Mouse (Mus musculus): ENCODE results near the gene Gm49361. TPM values are rescaled to one million over a fixed set of nuclear protein-coding genes. Genes with fewer than 3 reads are reported as not detected.
"Not testable (repeated sequence)": the region's sequence is repeated elsewhere in the genome, so short reads cannot be mapped to it uniquely, and the experiment has no call there.

Gm49361 gene
- total RNA-seq (2017) = not detected in 2 replicates

DNA sequence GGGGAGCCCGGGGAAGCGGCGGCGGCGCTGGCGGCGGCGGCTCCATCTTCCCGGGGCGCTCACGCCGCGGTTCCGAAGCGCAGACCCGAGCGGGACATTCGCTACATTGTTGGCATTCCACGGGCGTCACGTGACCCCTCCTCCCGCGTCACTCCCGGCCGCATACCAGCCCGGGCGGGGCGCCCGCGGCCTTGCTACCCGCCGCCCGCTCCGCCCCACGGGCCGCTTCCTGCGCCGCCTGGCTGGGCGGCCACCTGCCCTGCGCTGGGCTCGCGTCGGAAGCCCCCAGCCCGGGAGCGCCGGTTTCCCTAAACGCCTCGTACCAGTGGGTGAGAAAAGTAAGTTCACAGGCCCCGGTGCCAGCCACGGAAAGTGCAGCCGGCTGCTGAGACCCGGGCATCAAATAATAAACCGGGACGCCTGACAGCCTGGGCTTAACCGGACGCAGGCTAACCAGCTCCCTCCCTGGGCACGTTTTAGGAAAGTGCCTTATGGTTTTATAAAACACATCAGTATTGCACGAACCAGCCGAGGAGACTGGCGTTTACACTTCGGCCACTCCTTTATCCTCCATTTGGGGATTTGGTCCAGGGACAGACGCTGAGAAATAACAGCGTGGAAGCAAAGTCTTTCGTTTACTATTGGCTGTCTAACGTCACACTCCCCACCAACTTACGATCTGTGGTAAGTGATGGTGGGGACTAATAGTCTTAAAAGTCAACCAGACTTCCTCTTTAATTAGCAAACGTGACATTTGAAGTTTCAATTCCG lies at the start of gene Gm49361:
TSS of gene Gm49361 (minus strand) at position 103 of the 771 bp plus-strand sequence.
- ATAC-seq (ENCODE audit: extremely low read depth, insufficient number of reproducible peaks, low FRiP score, poor library complexity, severe bottlenecking) = peak; percentile 76

DNA sequence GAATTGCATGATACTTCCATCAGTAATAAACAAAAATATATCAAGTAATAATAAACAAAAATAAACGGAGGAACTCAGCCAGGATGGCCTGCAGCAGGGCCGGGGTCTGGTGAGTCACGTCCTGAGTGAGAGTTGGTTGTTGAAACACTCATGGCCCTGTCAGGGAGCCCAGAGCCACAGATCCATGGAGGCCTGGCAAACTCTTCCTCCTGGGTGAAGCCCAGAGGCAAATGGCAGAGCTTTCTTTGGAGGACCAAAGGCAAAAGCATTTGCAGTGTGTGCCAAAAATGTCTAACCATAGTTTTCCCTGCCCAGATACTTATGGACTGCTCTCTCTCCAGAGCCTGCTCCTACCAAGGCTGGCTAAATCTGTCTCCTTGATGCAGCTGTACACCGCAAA lies 45.3 kb upstream of the Gm49361 start:
- ATAC-seq (ENCODE audit: extremely low read depth, insufficient number of reproducible peaks, low FRiP score, poor library complexity, severe bottlenecking) = no peak

DNA sequence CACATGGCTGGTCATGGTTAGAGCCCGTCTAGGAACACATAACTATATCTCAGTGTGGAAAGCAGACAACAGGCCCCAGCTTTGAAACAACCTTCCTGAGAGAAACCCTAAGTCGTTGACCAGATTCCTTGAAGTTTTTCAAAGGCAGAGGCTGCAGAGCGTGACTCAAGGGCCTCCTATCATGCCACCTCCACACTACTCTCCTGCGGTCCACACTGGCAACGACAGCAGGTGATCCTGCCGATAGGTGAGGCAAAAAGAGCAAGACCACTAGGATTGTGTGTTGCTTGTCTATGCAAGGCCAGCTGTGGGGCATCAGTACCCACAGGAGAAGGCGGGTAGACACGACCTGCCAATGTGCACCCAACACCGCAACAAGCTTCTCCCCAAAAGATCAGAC lies 43.9 kb upstream of the Gm49361 start:
- ATAC-seq (ENCODE audit: extremely low read depth, insufficient number of reproducible peaks, low FRiP score, poor library complexity, severe bottlenecking) = no peak

DNA sequence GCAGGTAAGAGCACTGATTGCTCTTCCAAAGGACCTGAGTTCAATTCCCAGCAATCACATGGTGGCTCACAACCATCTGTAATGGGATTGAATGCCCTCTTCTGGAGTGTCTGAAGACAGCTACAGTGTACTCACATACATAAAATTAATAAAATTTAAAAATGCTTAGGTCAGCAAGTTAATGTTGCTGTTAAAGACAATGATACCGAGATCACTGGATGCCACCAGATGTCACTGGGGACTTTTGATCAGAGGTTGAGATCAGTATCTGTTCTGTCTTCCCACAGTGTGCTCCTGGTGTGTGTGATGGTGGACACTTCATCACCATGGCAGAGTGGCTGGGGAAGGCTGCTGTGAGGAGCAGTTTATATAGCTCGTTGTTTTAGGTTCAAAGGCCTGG lies 43.4 kb upstream of the Gm49361 start:
- ATAC-seq (ENCODE audit: extremely low read depth, insufficient number of reproducible peaks, low FRiP score, poor library complexity, severe bottlenecking) = no peak

DNA sequence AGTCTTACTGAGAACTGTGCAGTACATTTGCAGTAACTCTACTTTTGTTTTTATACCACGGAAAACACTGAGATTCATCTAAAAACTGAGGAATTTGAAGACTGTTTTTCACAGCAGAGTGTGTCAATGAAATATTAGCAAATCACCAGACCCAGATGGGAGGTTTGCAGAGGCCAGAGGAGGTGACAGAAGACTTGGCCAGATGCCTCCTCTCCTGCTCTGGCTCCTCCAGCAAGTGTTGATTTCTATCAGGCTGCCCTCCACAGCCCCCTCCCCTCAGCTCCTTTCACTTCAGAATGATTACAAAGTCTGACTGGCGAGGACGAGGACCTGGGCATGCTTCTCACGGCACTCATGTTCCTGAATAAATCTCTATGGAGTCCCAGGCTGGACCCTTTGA lies 41.5 kb upstream of the Gm49361 start:
- ATAC-seq (ENCODE audit: extremely low read depth, insufficient number of reproducible peaks, low FRiP score, poor library complexity, severe bottlenecking) = no peak

DNA sequence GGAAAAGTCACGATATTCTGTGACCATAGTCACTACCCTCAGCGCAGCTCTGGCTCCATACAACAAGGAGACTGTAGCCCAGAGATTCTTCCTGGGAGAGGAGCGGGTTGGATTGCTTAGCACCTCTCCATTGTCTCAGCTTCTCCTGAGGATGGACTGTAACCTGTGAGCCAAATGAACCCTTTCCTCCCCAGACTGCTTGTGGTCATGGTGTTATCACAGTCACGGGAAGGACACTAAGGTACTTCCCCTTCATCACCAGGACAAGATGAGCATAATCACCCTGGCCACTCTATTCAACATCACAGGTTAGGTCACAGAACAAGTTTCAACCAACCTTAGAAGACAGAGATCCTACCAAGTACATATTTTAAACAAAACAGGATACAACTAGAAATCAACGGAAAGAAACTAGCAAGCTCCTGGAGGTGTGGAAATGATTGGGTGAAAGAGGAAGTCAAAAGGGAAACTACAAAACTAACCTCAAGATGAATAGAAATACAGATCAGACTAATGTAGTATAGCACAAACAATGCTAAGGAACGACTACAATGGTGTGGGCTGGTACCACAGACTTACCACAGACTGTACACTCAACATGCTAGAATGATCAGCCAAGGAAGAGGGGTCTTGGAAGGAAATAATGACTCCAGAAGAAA lies 26.4 kb upstream of the Gm49361 start:
- ATAC-seq (ENCODE audit: extremely low read depth, insufficient number of reproducible peaks, low FRiP score, poor library complexity, severe bottlenecking) = peak; percentile 75

DNA sequence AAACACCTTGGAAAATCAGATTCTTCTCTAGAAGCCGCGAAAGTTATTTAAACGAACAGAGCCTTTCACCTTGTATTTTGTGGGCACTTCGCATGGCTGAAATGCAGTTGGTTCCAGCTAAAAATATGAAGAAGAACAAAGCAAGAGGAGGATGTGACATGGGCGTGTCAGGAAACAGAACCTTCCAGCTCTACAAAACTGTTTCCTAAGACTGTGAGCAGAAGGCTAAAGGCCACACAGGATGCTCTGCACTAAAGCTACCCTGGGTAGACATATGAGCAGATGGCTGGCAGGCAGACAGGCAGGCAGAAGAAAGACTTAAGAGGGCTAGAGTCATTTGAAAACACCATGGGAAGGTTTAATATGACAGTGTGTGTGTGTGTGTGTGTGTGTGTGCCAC lies 23.2 kb upstream of the Gm49361 start:
- peak; percentile 37; the same call in 1 of the 2 replicates for ATAC-seq (ENCODE audit: extremely low read depth, insufficient number of reproducible peaks, low FRiP score, poor library complexity, severe bottlenecking)

DNA sequence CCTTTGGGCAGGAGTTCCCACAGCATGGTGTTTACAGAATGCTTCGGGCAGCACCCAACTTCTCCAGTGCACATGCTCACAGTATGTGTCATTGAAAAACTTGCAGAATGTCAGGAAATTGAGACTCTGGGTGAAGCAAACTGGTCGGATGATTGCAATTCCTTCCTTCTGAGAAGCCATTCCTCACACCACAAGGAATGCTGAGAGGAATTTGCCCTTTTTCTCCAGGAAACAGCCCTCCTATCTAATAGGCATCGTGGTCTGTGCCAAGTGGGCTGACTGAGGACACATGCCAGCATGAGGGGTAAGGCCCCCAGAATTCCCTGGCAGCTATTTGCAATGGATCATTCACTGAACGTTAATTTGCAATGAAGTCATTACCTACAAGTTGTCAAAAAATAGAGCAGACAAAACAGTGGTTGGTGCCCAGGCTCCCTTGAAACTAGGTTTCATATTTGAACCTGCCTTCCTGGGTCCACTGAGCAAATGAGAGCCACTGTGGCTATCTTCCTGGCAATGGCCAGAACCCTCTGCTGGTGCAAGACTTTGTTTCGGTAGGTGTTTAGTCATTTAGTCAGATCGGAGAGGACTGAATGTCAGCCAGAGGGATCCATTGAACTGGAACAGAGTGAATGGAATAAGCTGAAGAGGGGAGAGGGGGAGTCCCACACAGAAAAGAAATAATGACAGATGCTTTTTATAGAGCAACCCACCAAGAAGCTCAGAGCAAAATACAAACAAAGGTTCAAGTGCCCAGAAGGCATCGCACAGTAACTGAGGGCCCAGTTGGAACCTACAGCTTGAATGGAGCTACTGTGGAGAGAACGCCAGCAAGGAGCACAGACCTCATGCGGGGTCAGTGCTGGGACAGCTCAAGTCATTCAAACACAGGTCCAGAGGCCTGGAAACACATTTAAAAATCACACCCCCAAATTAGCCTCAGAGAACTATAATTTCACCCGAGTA lies 14.8 kb upstream of the Gm49361 start:
- no peak for ATAC-seq (ENCODE audit: extremely low read depth, insufficient number of reproducible peaks, low FRiP score, poor library complexity, severe bottlenecking)

DNA sequence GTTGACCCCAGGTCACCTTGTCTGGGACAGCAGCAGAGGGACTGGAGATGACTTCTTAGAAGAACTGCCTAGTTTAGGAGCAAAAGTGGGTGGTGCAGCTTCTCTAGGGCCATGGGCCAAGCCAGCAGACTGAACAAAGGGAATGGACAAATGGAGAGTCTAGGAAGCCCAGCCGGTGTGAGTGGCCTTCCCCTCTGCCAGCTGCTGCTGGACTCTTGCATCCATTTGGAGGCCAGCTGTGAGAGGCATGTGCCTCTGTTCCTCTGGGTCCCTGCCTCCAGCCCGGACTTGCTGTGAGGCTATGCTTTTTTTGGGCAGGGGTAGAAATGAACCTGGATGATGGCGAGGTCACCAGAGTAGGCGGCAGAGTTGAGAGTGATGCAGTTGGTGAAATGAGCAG lies 12.3 kb upstream of the Gm49361 start, which contains the start of gene Lats2:
TSS of gene Lats2 (minus strand) at position 152 of the 400 bp plus-strand sequence.
- no peak for ATAC-seq (ENCODE audit: extremely low read depth, insufficient number of reproducible peaks, low FRiP score, poor library complexity, severe bottlenecking)

DNA sequence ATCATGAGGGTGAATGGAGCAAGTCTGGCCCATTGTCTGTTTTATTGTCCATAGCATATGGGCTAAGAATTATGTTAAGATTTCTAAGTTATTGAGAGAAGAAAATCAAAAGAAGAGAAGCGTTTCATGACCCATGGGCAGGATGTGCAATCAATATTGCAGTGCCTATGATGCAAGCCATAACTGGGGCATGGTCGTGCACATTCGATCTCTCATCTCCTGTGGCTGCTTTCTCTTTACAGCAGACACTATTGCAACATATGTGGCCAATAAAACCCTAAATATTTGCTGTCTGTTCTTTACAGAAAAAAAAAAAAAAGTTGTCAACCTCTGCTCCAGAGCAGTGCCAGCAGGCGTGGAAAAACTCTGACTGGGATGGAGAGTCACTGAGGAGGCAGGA lies 10.2 kb upstream of the Gm49361 start:
- no peak for ATAC-seq (ENCODE audit: extremely low read depth, insufficient number of reproducible peaks, low FRiP score, poor library complexity, severe bottlenecking)

DNA sequence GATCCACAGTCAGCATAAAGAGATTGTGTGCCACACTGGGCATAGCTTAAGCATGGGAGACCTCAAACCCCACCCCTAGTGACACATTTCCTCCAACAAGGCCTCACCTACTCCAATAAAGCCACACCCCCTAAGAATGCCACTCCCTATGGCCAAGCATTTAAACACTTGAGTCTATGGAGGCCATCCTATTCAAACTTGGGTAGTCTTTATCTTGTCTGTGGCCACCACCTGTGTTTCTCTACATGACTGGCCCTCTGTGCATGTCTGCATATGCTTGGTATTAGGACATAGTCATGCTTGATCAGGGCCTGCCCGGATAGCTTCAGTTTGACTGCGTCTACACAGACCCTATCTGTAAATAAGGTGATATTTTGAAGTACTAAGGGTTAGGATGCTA lies 9.8 kb upstream of the Gm49361 start:
- no peak for ATAC-seq (ENCODE audit: extremely low read depth, insufficient number of reproducible peaks, low FRiP score, poor library complexity, severe bottlenecking)

DNA sequence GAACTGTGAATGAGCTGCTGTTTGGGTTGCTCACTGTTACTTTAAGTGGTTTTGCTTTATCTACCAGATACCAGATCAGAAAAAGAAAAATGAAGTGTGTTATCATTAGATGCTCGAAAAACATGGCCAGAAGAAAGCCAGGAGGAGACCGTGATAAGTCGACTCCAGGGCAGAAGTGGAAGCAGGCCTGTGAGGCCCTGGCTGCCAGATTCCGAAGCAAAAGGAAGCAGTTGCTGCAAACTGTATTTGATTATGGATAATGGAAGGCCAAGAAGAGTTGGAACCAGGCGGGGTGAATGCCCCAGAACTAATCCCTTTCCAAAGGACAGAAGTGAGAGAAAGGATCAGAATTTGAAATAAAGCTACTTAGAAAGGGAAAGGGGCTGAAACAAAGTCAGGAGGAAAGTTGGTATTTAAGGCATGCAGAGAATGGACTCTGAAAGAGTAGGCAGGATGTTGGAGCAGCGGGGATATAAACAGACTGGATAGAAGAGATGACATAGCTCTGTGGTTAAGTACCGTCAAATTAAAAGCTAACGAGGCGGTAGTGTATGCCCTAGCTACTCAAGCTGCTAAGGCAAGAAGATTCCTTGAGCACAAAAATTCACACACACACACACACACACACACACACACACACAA lies 7.6 kb upstream of the Gm49361 start:
- ATAC-seq (ENCODE audit: extremely low read depth, insufficient number of reproducible peaks, low FRiP score, poor library complexity, severe bottlenecking) = no peak

DNA sequence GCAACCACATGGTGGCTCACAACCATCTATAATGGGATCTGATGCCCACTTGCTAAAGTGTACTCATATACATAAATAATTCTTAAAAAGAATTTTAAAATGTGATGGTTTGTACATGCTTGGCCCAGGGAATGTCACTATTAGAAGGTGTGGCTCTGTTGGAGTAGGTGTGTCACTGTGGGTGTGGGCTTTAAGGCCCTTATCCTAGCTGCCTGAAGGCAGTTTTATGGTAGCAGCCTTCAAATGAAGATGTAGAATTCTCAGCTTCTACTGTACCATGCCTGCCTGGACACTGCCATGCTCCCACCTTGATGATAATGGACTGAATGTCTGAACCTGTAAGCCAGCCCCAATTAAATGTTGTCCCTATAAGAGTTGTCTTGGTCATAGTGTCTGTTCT lies 5.1 kb upstream of the Gm49361 start:
- not testable (repeated sequence) for ATAC-seq (ENCODE audit: extremely low read depth, insufficient number of reproducible peaks, low FRiP score, poor library complexity, severe bottlenecking)

DNA sequence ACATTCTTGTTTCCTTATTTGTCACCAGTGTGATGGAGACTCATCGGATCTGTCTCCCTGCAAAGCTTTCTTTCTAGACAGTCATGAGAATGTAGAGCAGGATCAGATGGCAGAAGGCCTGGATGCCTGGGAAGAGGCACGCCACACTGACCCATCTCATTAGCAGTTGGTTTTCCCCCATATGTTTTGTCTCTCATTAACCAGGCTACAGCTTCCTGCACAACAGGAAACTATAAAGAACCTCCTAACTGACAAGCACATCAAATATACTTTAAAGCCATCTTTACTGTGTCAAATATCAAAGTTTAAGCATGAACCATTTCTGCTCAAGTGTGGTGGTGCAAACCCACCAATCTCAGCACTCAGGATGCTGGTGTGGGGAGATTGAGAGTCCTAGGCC lies 3.6 kb upstream of the Gm49361 start:
- no peak for ATAC-seq (ENCODE audit: extremely low read depth, insufficient number of reproducible peaks, low FRiP score, poor library complexity, severe bottlenecking)

DNA sequence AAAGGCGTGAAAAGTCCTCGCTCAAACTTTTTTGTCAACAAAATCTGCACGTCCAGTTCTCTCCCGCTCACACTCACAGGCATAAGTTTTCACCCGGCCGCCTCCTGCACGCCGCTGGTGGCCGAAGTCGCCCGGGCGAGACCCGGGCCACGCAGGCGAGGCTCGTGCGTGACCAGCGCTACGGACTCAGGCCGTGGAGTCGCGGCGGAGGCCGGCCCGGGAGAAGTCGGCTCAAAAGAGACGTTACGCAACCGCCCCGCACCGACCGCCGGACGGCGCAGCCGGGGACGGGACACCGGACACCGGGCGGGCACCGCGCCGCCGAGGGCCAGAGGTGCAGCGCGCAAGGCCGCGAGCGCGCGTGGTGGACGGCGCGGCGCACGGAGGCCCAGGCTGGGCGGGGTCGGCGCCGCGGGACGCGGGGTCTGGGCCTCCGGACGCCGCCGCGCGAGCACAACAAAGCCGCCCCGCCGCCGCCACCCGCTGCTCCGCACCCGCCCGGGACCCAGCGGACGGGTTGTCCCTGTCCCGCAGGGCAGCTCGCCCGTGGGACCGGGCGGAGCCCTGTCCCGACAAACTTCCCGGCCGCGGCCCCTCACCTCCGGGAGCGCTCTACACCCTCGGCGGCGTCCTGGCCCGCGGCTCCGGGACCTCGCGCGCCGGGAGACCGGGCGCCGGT lies 473 bp downstream of the Gm49361 start:
- ATAC-seq (ENCODE audit: extremely low read depth, insufficient number of reproducible peaks, low FRiP score, poor library complexity, severe bottlenecking) = no peak

DNA sequence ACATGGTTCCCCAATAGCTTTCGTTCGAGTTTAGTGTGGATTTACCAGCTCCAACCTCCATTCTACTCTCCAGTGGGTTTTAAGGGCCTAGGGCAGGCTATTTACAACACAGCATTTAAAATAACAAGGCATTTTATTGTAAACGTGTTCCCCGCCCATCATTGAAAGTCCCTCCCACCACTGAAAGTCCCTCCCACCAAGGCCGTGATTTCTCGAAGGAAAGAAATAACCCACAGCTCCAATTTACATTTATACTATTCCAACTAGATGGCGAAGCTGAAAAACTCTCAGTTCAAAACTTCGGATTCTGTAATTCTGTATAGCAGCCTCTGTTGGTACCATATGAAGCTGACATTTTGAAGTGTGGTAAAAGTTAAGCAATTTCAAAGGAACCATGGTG lies 1.4 kb downstream of the Gm49361 start:
- no peak for ATAC-seq (ENCODE audit: extremely low read depth, insufficient number of reproducible peaks, low FRiP score, poor library complexity, severe bottlenecking)

DNA sequence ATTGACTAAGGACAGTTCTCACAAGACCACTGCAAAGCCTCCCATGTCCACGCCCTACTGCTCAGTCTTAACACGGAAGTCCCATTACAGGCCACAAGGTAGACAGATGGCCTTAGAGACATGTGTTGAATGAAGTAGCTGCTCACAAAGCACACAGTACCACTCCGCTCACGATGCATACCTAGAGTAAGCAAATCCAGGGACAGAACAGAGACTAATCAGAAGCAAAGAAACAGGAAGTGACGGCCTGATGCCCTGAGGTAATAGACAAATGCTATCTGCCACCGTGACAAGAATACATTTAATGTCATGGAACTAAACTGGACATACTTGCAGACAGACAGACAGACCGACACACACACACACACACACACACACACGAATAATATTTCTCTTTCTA lies 5.3 kb downstream of the Gm49361 start:
- ATAC-seq (ENCODE audit: extremely low read depth, insufficient number of reproducible peaks, low FRiP score, poor library complexity, severe bottlenecking) = peak; percentile 61

DNA sequence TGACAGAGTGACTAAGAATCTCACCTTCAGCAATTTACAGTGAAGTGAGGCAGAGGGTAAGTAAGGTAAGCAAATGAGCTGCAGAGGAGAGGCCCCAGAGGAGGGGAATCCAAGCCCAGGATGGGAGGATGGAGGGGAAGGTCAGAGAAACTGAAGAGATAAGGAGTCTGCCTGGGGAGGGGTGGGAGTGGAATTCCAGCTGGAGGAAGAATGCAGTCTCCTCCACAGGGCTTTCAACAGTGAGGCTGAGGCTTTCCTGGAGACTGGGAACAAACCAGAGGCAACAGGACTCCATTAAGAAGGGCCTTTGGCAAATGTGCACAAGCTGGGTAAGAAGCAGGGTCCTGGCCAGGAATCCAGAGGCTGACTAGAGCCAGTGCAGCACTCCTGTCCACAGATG lies 8.8 kb downstream of the Gm49361 start:
- ATAC-seq (ENCODE audit: extremely low read depth, insufficient number of reproducible peaks, low FRiP score, poor library complexity, severe bottlenecking) = no peak
